Comparison of ENCODE assay signal across 18 mouse cellular contexts in genomic region chr7:110778933-110779332, GRCm38 (mm10). TPM values are rescaled to one million over a fixed set of nuclear protein-coding genes. Genes with fewer than 3 reads are reported as not detected.
DNase-seq lines count a peak whose midpoint lies in the region; ATAC-seq and TF ChIP-seq lines count a peak whose summit lies in the region.
"Had no signal": no experiment of that assay in that cellular context is flagged by ENCODE, and none has a peak within 500 bp of the region (broad histone marks: within the 10 kb centered on the region; RNA-seq: fewer than 3 reads in every experiment).

No protein-coding gene starts in this region.

- peaks cover 2% of the 10 kb centered on the region; the same call in 1 of the 2 replicates for H3K36me3 ChIP-seq in spleen, adult 2 months (ENCODE audit: control insufficient read depth, insufficient read depth, low read length)
- H3K36me3 ChIP-seq in liver, embryonic 11.5 days (ENCODE audit: control insufficient read depth, insufficient read depth, low read length) = peaks cover 9% of the 10 kb centered on the region; the same call in 1 of the 2 replicates
- peaks cover 18% of the 10 kb centered on the region for H3K36me3 ChIP-seq in heart, adult 2 months (ENCODE audit: control insufficient read depth, insufficient read depth, low read length)
- H3K36me3 ChIP-seq: limb, embryonic 13.5 days had no signal

- intact Hi-C loops in gastrocnemius, adult 2 months (cut with DNase I) = no loop called here
- intact Hi-C loops in heart, adult 2 months (cut with DNase I) = no loop called here

- H3K27ac ChIP-seq in gastrocnemius, adult 2 months = peak overlapping the region; percentile 20; the same call in 1 of the 2 replicates
- H3K27ac ChIP-seq in spleen, adult 2 months (ENCODE audit: insufficient read depth, low read length) = peak overlapping the region; percentile 21; the same call in 1 of the 2 replicates
- peak overlapping the region; percentile 85 for H3K27ac ChIP-seq in liver, embryonic 11.5 days (ENCODE audit: low read depth, low read length)
- no peak overlapping the region for H3K27ac ChIP-seq in heart, adult 2 months
- H3K27ac ChIP-seq: limb, embryonic 13.5 days had no signal

- WGBS in spleen, adult 2 months = 89% methylated on average over 7 of the region's 7 CpGs
- WGBS in liver, embryonic 11.5 days = 55% methylated on average over 7 of the region's 7 CpGs
- WGBS in heart, adult 2 months = 92% methylated on average over 7 of the region's 7 CpGs

- TF ChIP-seq POLR2A in spleen, adult 2 months (IDR thresholded peaks at IDR 0.05; ENCODE audit: low read depth, low read length) = no peak
- TF ChIP-seq POLR2A in heart, adult 2 months (IDR thresholded peaks at IDR 0.05; ENCODE audit: insufficient read depth, low read depth, low read length) = no peak

- H3K4me1 ChIP-seq in spleen, adult 2 months (ENCODE audit: control insufficient read depth, insufficient read depth, insufficient read length) = peaks cover 16% of the 10 kb centered on the region; the same call in 1 of the 2 replicates
- H3K4me1 ChIP-seq in liver, embryonic 11.5 days (replicated peaks; ENCODE audit: control insufficient read depth, insufficient read depth, low read length) = peaks cover 69% of the 10 kb centered on the region
- peaks cover 24% of the 10 kb centered on the region for H3K4me1 ChIP-seq in heart, adult 2 months (ENCODE audit: control insufficient read depth, insufficient read depth, low read length)

- H3K4me3 ChIP-seq in gastrocnemius, adult 2 months = no peak overlapping the region
- no peak overlapping the region for H3K4me3 ChIP-seq in spleen, adult 2 months (ENCODE audit: extremely low read depth, insufficient read depth, insufficient read length)
- no peak overlapping the region for H3K4me3 ChIP-seq in liver, embryonic 11.5 days (ENCODE audit: low read depth, low read length)
- no peak overlapping the region for H3K4me3 ChIP-seq in heart, adult 2 months
- H3K4me3 ChIP-seq: limb, embryonic 13.5 days; megakaryocyte, embryonic 14.5 days had no signal

- peak overlapping the region; percentile 40 for H3K9ac ChIP-seq in liver, embryonic 11.5 days (ENCODE audit: low read depth, low read length)
- no peak overlapping the region for H3K9ac ChIP-seq in heart, adult 2 months (ENCODE audit: low read depth, low read length)
- H3K9ac ChIP-seq: limb, embryonic 13.5 days had no signal

- DNase-seq in gastrocnemius, adult 2 months = no peak
- DNase-seq in gastrocnemius, postnatal 10 days = no peak
- DNase-seq in spleen, adult 2 months (ENCODE audit: low read depth in 1 of 2, low spot score in 2 of 2) = no peak
- no peak for DNase-seq in spleen, postnatal 4 days (ENCODE audit: low spot score in 2 of 2)
- DNase-seq in liver, embryonic 11.5 days (ENCODE audit: low spot score) = no peak
- no peak for DNase-seq in kidney, adult 11 months
- DNase-seq in left cerebral cortex, adult 18-20 months (ENCODE audit: low spot score in 2 of 2) = no peak
- no peak for DNase-seq in heart, adult 2 months
- DNase-seq: embryo, embryonic 11 days; gastrocnemius, postnatal 36 days; kidney, postnatal 14 days; spleen, adult 18-20 months; thymus, postnatal 4 days had no signal

- TF ChIP-seq EP300 in heart, adult 2 months (IDR thresholded peaks at IDR 0.05; ENCODE audit: insufficient read depth, low read depth, low read length) = no peak

- no peaks in the 10 kb centered on the region for H3K9me3 ChIP-seq in liver, embryonic 11.5 days (ENCODE audit: control insufficient read depth, low read length)
- H3K9me3 ChIP-seq: limb, embryonic 13.5 days; megakaryocyte, embryonic 14.5 days had no signal

- H3K4me2 ChIP-seq in liver, embryonic 11.5 days = peak overlapping the region; percentile 48
- H3K4me2 ChIP-seq: heart, embryonic 11.5 days; limb, embryonic 13.5 days had no signal

- H3K27me3 ChIP-seq in spleen, adult 2 months (ENCODE audit: control insufficient read depth, insufficient read depth, low read length) = no peaks in the 10 kb centered on the region
- H3K27me3 ChIP-seq in liver, embryonic 11.5 days (replicated peaks; ENCODE audit: control insufficient read depth, insufficient read depth, low read length) = no peaks in the 10 kb centered on the region
- H3K27me3 ChIP-seq in heart, adult 2 months (ENCODE audit: control insufficient read depth, insufficient read depth, low read length) = no peaks in the 10 kb centered on the region
- H3K27me3 ChIP-seq: limb, embryonic 13.5 days had no signal

- no peak for TF ChIP-seq CTCF in gastrocnemius, adult 2 months (IDR thresholded peaks at IDR 0.05)
- no peak for TF ChIP-seq CTCF in spleen, adult 2 months (IDR thresholded peaks at IDR 0.05; ENCODE audit: extremely low read depth, insufficient read depth, insufficient read length, insufficient replicate concordance)
- no peak for TF ChIP-seq CTCF in heart, adult 2 months (IDR thresholded peaks at IDR 0.05)

- H3K79me2 ChIP-seq in heart, adult 2 months (replicated peaks; ENCODE audit: control insufficient read depth, insufficient read depth, low read length) = no peaks in the 10 kb centered on the region; the same call in 1 of the 2 replicates

- ATAC-seq in liver, embryonic 11.5 days (replicated peaks; ENCODE audit: low FRiP score) = peak; percentile 60
- ATAC-seq: intestine, embryonic 16.5 days; lung, postnatal 0 days had no signal

RNA-seq across cellular contexts. Expression of gene Ampd3, which starts 10.9 kb away (rescaled TPM):
- 10 to 100 TPM in 1 of 2 experiments, 1 to 10 TPM in 1; 7.6 to 16.6 TPM for total RNA-seq in gastrocnemius, adult 2 months (2021)
- 1 to 10 TPM; 4.8 to 7.2 TPM for total RNA-seq in gastrocnemius, postnatal 10 days (2021)
- polyA plus RNA-seq in spleen, adult 2 months (2012; rRNA removed) = 15.8 and 21.8 TPM in 2 replicates
- 39.5 and 41.1 TPM in 2 replicates for polyA plus RNA-seq in liver, embryonic 11.5 days (2014; fragmentation: Nextera tagmentation; extraction: Ambion mirVana)
- total RNA-seq in left cerebral cortex, adult 18-20 months (2021) = 10 to 100 TPM; 21.3 to 23.5 TPM
- total RNA-seq in heart, adult 2 months (2021) = 10 to 100 TPM; 38.9 to 43.6 TPM
- 29.9 and 40.4 TPM in 2 replicates for polyA plus RNA-seq in heart, adult 2 months (2012; rRNA removed)
